Mouse (Mus musculus): ENCODE measurements around the gene Suds3. TPM values are rescaled to one million over a fixed set of nuclear protein-coding genes. Genes with fewer than 3 reads are reported as not detected.

Gene Suds3
- total and polyA plus RNA-seq, 3 experiments, result 67.8 to 102 TPM; not detected in 1

GRCm38 (mm10) chr5:117108292-117108691, 7.6 kb downstream of the Suds3 start:
- Histone ChIP-seq H3K9ac (ENCODE audit: control insufficient read depth, low read depth, low read length, poor library complexity, severe bottlenecking) (no peak overlapping the region), H3K36me3 (ENCODE audit: control insufficient read depth in 1 of 2, insufficient read depth in 2 of 2, low read length in 2 of 2) (peaks cover 0 to 5% of the 10 kb centered on the region in 2 experiments; a peak in 2 of 4 replicates), H3K9me3 (replicated peaks; ENCODE audit: insufficient read depth, low read length) (no peaks in the 10 kb centered on the region), H3K4me3 (ENCODE audit: control insufficient read depth in 1 of 2, insufficient read depth in 1 of 2, low read depth in 2 of 2, low read length in 2 of 2) (no peak overlapping the region), H3K27ac (ENCODE audit: control insufficient read depth, low read depth, low read length) (no peak overlapping the region), H3K27me3 (ENCODE audit: control insufficient read depth in 1 of 2, insufficient read depth in 2 of 2, low read length in 2 of 2) (no peaks in the 10 kb centered on the region), H3K79me2 (ENCODE audit: control insufficient read depth, insufficient read depth, low read length, poor library complexity) (no peaks in the 10 kb centered on the region), H3K4me1 (ENCODE audit: control insufficient read depth in 1 of 2, insufficient read depth in 2 of 2, low read length in 2 of 2) (no peaks in the 10 kb centered on the region)
- DNase-seq (ENCODE audit: low read depth, low spot score), result no peak
- TF ChIP-seq ZC3H11A (IDR thresholded peaks at IDR 0.05; ENCODE audit: low read depth, low read length) (no peak), RCOR1 (IDR thresholded peaks at IDR 0.05; ENCODE audit: low read depth, low read length) (no peak), MAX (IDR thresholded peaks at IDR 0.05; ENCODE audit: low read length) (no peak), BHLHE40 (IDR thresholded peaks at IDR 0.05; ENCODE audit: borderline replicate concordance, low read depth, low read length) (no peak), EP300 (IDR thresholded peaks at IDR 0.05; ENCODE audit: low read depth in 1 of 2, low read length in 2 of 2) (no peak), KAT2A (conservative IDR thresholded peaks at IDR 0.05; ENCODE audit: low read depth, low read length) (no peak), JUND (IDR thresholded peaks at IDR 0.05; ENCODE audit: low read depth, low read length) (no peak), USF1 (IDR thresholded peaks at IDR 0.05; ENCODE audit: low read depth, low read length) (no peak), POLR2A (IDR thresholded peaks at IDR 0.05; ENCODE audit: control insufficient read depth in 1 of 2, insufficient read depth in 1 of 2, low read depth in 1 of 2, low read length in 2 of 2, poor library complexity in 1 of 2) (no peak), ZKSCAN1 (IDR thresholded peaks at IDR 0.05; ENCODE audit: low read depth, low read length) (no peak), RAD21 (IDR thresholded peaks at IDR 0.05; ENCODE audit: low read depth, low read length) (no peak), MYC (IDR thresholded peaks at IDR 0.05; ENCODE audit: low read depth, low read length) (no peak), MEF2A (IDR thresholded peaks at IDR 0.05; ENCODE audit: extremely low read depth, insufficient replicate concordance, low read depth, low read length, poor library complexity, severe bottlenecking) (no peak), ZMIZ1 (IDR thresholded peaks at IDR 0.05; ENCODE audit: low read depth, low read length) (no peak), POLR2AphosphoS2 (IDR thresholded peaks at IDR 0.05; ENCODE audit: low read length) (no peak), GATA1 (IDR thresholded peaks at IDR 0.05; ENCODE audit: low read depth, low read length) (no peak), NELFE (IDR thresholded peaks at IDR 0.05; ENCODE audit: low read depth, low read length) (no peak)

GRCm38 (mm10) chr5:117105761-117106160, 10.2 kb downstream of the Suds3 start:
- Histone ChIP-seq H3K79me2 (ENCODE audit: control insufficient read depth, insufficient read depth, low read length, poor library complexity) (no peaks in the 10 kb centered on the region), H3K4me3 (ENCODE audit: control insufficient read depth in 1 of 2, insufficient read depth in 1 of 2, low read depth in 2 of 2, low read length in 2 of 2) (no peak overlapping the region), H3K36me3 (ENCODE audit: control insufficient read depth in 1 of 2, insufficient read depth in 2 of 2, low read length in 2 of 2) (no peaks in the 10 kb centered on the region; a peak in 2 of 4 replicates), H3K27ac (ENCODE audit: control insufficient read depth, low read depth, low read length) (no peak overlapping the region), H3K27me3 (ENCODE audit: control insufficient read depth in 1 of 2, insufficient read depth in 2 of 2, low read length in 2 of 2) (no peaks in the 10 kb centered on the region), H3K4me1 (ENCODE audit: control insufficient read depth in 1 of 2, insufficient read depth in 2 of 2, low read length in 2 of 2) (no peaks in the 10 kb centered on the region), H3K9ac (ENCODE audit: control insufficient read depth, low read depth, low read length, poor library complexity, severe bottlenecking) (no peak overlapping the region), H3K9me3 (replicated peaks; ENCODE audit: insufficient read depth, low read length) (no peaks in the 10 kb centered on the region)
- DNase-seq (ENCODE audit: low read depth, low spot score), result no peak
- TF ChIP-seq TAL1 (IDR thresholded peaks at IDR 0.05; ENCODE audit: low read length), result no peak
- no peak for TF ChIP-seq BHLHE40 (IDR thresholded peaks at IDR 0.05; ENCODE audit: borderline replicate concordance, low read depth, low read length)
- no peak for TF ChIP-seq TCF12 (IDR thresholded peaks at IDR 0.05; ENCODE audit: low read depth, low read length)
- TF ChIP-seq MAZ (IDR thresholded peaks at IDR 0.05; ENCODE audit: low read depth, low read length), result no peak
- no peak for TF ChIP-seq SIN3A (IDR thresholded peaks at IDR 0.05; ENCODE audit: low read length)
- no peak for TF ChIP-seq GABPA (IDR thresholded peaks at IDR 0.05; ENCODE audit: low read depth, low read length)
- no peak for TF ChIP-seq MYC (IDR thresholded peaks at IDR 0.05; ENCODE audit: low read depth, low read length)
- no peak for TF ChIP-seq KAT2A (conservative IDR thresholded peaks at IDR 0.05; ENCODE audit: low read depth, low read length)
- no peak for TF ChIP-seq RCOR1 (IDR thresholded peaks at IDR 0.05; ENCODE audit: low read depth, low read length)
- TF ChIP-seq ZMIZ1 (IDR thresholded peaks at IDR 0.05; ENCODE audit: low read depth, low read length), result no peak
- TF ChIP-seq EP300 (IDR thresholded peaks at IDR 0.05; ENCODE audit: low read depth in 1 of 2, low read length in 2 of 2), result no peak
- no peak for TF ChIP-seq POLR2AphosphoS5 (IDR thresholded peaks at IDR 0.05; ENCODE audit: borderline replicate concordance, low read depth, low read length)
- no peak for TF ChIP-seq MEF2A (IDR thresholded peaks at IDR 0.05; ENCODE audit: extremely low read depth, insufficient replicate concordance, low read depth, low read length, poor library complexity, severe bottlenecking)
- no peak for TF ChIP-seq ZNF384 (IDR thresholded peaks at IDR 0.05; ENCODE audit: low read depth, low read length)
- no peak for TF ChIP-seq MAX (IDR thresholded peaks at IDR 0.05; ENCODE audit: low read length)
- TF ChIP-seq POLR2AphosphoS2 (IDR thresholded peaks at IDR 0.05; ENCODE audit: low read length), result no peak
- no peak for TF ChIP-seq UBTF (IDR thresholded peaks at IDR 0.05; ENCODE audit: borderline replicate concordance, insufficient read depth, low read depth, low read length)
- TF ChIP-seq POLR2A (IDR thresholded peaks at IDR 0.05; ENCODE audit: control insufficient read depth in 1 of 2, insufficient read depth in 1 of 2, low read depth in 1 of 2, low read length in 2 of 2, poor library complexity in 1 of 2), result no peak
- TF ChIP-seq CHD1 (IDR thresholded peaks at IDR 0.05; ENCODE audit: low read depth, low read length), result no peak

Data from MEL (cell line).